ENCODE assay signal across 11 mouse cellular contexts in the genomic region with DNA sequence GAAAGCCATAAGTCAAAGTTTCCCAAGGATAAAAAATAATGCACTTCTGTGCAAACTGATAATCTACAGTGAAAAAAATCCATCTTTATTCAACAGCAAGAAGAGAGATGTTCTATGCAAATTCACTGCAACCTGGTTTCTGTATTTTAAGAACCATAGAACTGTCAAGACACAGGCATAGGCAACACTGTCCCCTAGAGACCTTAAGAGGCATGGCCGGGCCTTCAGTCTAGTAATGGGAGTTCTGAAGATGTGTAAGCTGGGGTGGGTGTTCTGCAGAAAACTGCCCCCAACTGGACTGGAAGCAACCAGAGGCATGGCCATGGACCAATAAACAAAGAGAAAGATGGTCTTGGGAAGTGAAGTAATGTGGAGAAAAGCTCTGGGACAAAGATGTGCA.
A peak's percentile ranks its signal among the peaks of the same experiment; 100 is the strongest.
DNase-seq lines count a peak whose midpoint lies in the region; ATAC-seq and TF ChIP-seq lines count a peak whose summit lies in the region.
"Had no signal": no experiment of that assay in that cellular context is flagged by ENCODE, and none has a peak within 500 bp of the region (broad histone marks: within the 10 kb centered on the region; RNA-seq: fewer than 3 reads in every experiment).

No protein-coding gene starts in this region.

- no peaks in the 10 kb centered on the region for H3K27me3 ChIP-seq in heart, embryonic 15.5 days
- no peaks in the 10 kb centered on the region; the same call in 1 of the 2 replicates for H3K27me3 ChIP-seq in thymus, adult 2 months (ENCODE audit: control insufficient read depth, insufficient read depth, low read length)
- H3K27me3 ChIP-seq in heart, embryonic 16.5 days (ENCODE audit: control insufficient read depth, insufficient read depth, low read length): no peaks in the 10 kb centered on the region
- H3K27me3 ChIP-seq: hindbrain, embryonic 12.5 days; neural tube, embryonic 12.5 days had no signal

- intact Hi-C loops in heart, postnatal 36 days (cut with DNase I): no loop called here

- H3K9ac ChIP-seq in heart, embryonic 15.5 days: no peak overlapping the region
- H3K9ac ChIP-seq in heart, embryonic 16.5 days (ENCODE audit: low read length): no peak overlapping the region
- H3K9ac ChIP-seq: hindbrain, embryonic 12.5 days; neural tube, embryonic 12.5 days had no signal

- H3K4me1 ChIP-seq in heart, embryonic 15.5 days (replicated peaks): peaks cover 41% of the 10 kb centered on the region
- H3K4me1 ChIP-seq in thymus, adult 2 months (replicated peaks; ENCODE audit: control insufficient read depth, insufficient read depth, low read length): peaks cover 21% of the 10 kb centered on the region
- H3K4me1 ChIP-seq in heart, embryonic 16.5 days (ENCODE audit: control insufficient read depth, insufficient read depth, low read length): peaks cover 42% of the 10 kb centered on the region
- H3K4me1 ChIP-seq: hindbrain, embryonic 12.5 days had no signal

- TF ChIP-seq POLR2A in thymus, adult 2 months (IDR thresholded peaks at IDR 0.05; ENCODE audit: control insufficient read depth, extremely low read depth, insufficient read depth, low read length, poor library complexity): no peak

- 65% methylated on average over 1 of the region's 1 CpGs for WGBS in heart, embryonic 15.5 days
- WGBS in thymus, adult 2 months: 94% methylated on average over 1 of the region's 1 CpGs
- WGBS in heart, embryonic 16.5 days: 68% methylated on average over 1 of the region's 1 CpGs

- H3K36me3 ChIP-seq in heart, embryonic 15.5 days: peaks cover 19% of the 10 kb centered on the region; the same call in 1 of the 2 replicates
- no peaks in the 10 kb centered on the region for H3K36me3 ChIP-seq in thymus, adult 2 months (ENCODE audit: control insufficient read depth, insufficient read depth, low read length)
- peaks cover 5% of the 10 kb centered on the region; the same call in 1 of the 2 replicates for H3K36me3 ChIP-seq in heart, embryonic 16.5 days (ENCODE audit: control insufficient read depth, insufficient read depth)

- no peaks in the 10 kb centered on the region for H3K9me3 ChIP-seq in heart, embryonic 15.5 days (replicated peaks)
- H3K9me3 ChIP-seq in heart, embryonic 16.5 days (replicated peaks; ENCODE audit: control insufficient read depth, low read length): no peaks in the 10 kb centered on the region
- H3K9me3 ChIP-seq: hindbrain, embryonic 12.5 days; neural tube, embryonic 12.5 days had no signal

- ATAC-seq in heart, embryonic 15.5 days (replicated peaks; ENCODE audit: insufficient number of reproducible peaks, insufficient read depth, low FRiP score, low read depth): no peak
- ATAC-seq in heart, embryonic 16.5 days (replicated peaks; ENCODE audit: extremely low read depth, insufficient read depth, low FRiP score): no peak
- ATAC-seq: activated CD4-positive, CD25-positive, alpha-beta regulatory T cell, adult 4 months had no signal

- TF ChIP-seq CTCF in thymus, adult 2 months (IDR thresholded peaks at IDR 0.05; ENCODE audit: borderline replicate concordance, control insufficient read depth, extremely low read depth, insufficient read depth, low read length, poor library complexity): no peak

- H3K4me3 ChIP-seq in heart, embryonic 15.5 days: no peak overlapping the region
- H3K4me3 ChIP-seq in thymus, adult 2 months (ENCODE audit: control insufficient read depth, insufficient read depth, low read length): no peak overlapping the region
- no peak overlapping the region for H3K4me3 ChIP-seq in heart, embryonic 16.5 days (ENCODE audit: low read length)
- H3K4me3 ChIP-seq: hindbrain, embryonic 12.5 days; neural tube, embryonic 12.5 days had no signal

- no peak for DNase-seq in heart, postnatal 36 days
- DNase-seq in thymus, adult 2 months: peak; percentile 30
- no peak for DNase-seq in thymus, adult 18-20 months
- no peak for DNase-seq in urinary bladder, postnatal 14 days (ENCODE audit: low spot score)
- no peak for DNase-seq in right cerebral cortex, postnatal 4 days

- H3K27ac ChIP-seq in heart, embryonic 15.5 days: peak overlapping the region; percentile 46
- no peak overlapping the region for H3K27ac ChIP-seq in thymus, adult 2 months (ENCODE audit: control insufficient read depth, insufficient read depth, low read length)
- peak overlapping the region; percentile 61 for H3K27ac ChIP-seq in heart, embryonic 16.5 days (ENCODE audit: low read length)
- H3K27ac ChIP-seq: hindbrain, embryonic 12.5 days; macrophage; neural tube, embryonic 12.5 days had no signal

- no peak overlapping the region for H3K4me2 ChIP-seq in heart, embryonic 15.5 days
- H3K4me2 ChIP-seq in heart, embryonic 16.5 days (ENCODE audit: low read depth, low read length): no peak overlapping the region
- H3K4me2 ChIP-seq: hindbrain, embryonic 12.5 days; neural tube, embryonic 12.5 days had no signal
